Mouse (Mus musculus): Measurements from ENCODE around the gene Myo1a. TPM values are rescaled to one million over a fixed set of nuclear protein-coding genes. Genes with fewer than 3 reads are reported as not detected.

Gene Myo1a
- total RNA-seq, 2 experiments from 2014 or later = 1.2 to 1.4 TPM

DNA sequence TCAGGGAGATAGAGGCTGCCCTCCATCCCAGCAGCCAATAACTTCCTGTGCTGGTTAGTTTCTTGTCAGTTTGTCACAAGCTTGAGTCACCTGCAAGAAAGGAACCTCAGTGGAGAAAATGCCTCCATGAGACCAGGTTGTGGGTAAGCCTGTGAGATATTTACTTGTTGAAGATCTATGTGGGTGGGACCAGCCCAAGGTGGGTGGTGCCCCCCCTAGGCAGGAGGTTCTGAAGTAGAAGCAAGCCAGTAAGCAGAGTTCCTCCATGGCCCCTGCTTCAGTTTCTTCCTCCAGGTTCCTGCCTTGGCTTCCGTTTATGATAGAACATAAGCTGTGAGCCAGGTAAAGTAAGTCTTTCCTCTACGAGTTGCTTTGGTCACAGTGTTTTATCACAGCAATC is 31.3 kb downstream of the Myo1a start:
- H3K4me3 ChIP-seq = no peak overlapping the region
- no peak for TF ChIP-seq CTCF (IDR thresholded peaks at IDR 0.05)
- intact Hi-C loops (cut with DNase I) = loop anchor here (2.0 kb wide), 1 partner anchor 57 kb away; no protein-coding TSS in a partner anchor

DNA sequence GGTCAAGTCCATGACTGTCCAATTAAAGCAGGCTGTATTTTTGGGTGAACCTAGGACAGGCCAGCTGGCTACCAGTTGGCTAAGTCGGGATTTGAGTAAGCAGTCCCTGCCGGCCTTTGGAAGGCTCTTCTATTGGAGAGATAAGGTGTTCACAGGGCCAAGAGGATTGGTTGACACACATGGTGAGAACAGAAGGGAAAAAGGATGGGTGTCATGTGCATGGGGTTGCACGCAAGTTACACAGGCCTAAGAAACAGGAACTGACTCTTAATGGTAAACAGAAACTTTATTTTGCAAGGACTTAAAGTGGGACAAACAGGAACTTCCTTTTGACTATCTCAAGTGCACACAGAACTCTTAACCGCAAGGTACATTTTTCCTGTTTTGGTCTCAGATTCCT is 31.9 kb downstream of the Myo1a start:
- H3K4me3 ChIP-seq = no peak overlapping the region
- intact Hi-C loops (cut with DNase I) = loop anchor here (2.0 kb wide), 1 partner anchor 58 kb away; no protein-coding TSS in a partner anchor
- no peak for DNase-seq (ENCODE audit: extremely low spot score in 1 of 2, low spot score in 2 of 2)
- no peak overlapping the region for H3K27ac ChIP-seq
- TF ChIP-seq CTCF (IDR thresholded peaks at IDR 0.05) = no peak

More for the DNA sequence above, 31.3 kb downstream of the Myo1a start:
- no peak overlapping the region for H3K27ac ChIP-seq
- DNase-seq (ENCODE audit: extremely low spot score in 1 of 2, low spot score in 2 of 2) = no peak

DNA sequence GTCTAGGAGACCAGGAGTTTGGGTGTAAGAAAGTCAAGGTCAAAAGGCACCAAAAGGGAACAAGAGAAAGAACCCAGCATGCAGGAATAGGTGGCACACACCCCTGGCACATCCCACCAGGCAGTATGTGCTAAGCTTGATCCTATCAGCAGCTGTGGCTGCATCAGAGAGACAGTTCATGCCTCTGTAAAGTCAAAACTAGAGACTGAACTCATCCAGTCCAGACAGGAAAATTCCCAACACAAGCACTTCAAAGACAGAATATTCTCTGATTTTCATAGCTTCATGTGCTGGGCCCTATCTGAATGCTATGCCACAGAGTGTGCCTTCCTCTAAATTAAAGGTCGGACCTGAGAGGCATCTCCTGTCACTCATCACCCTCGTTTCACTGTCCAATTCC is 32.6 kb downstream of the Myo1a start:
- intact Hi-C loops (cut with DNase I) = loop anchor here (2.0 kb wide), 1 partner anchor 59 kb away; no protein-coding TSS in a partner anchor
- H3K27ac ChIP-seq = no peak overlapping the region
- no peak overlapping the region for H3K4me3 ChIP-seq
- TF ChIP-seq CTCF (IDR thresholded peaks at IDR 0.05) = no peak
- no peak for DNase-seq (ENCODE audit: extremely low spot score in 1 of 2, low spot score in 2 of 2)

DNA sequence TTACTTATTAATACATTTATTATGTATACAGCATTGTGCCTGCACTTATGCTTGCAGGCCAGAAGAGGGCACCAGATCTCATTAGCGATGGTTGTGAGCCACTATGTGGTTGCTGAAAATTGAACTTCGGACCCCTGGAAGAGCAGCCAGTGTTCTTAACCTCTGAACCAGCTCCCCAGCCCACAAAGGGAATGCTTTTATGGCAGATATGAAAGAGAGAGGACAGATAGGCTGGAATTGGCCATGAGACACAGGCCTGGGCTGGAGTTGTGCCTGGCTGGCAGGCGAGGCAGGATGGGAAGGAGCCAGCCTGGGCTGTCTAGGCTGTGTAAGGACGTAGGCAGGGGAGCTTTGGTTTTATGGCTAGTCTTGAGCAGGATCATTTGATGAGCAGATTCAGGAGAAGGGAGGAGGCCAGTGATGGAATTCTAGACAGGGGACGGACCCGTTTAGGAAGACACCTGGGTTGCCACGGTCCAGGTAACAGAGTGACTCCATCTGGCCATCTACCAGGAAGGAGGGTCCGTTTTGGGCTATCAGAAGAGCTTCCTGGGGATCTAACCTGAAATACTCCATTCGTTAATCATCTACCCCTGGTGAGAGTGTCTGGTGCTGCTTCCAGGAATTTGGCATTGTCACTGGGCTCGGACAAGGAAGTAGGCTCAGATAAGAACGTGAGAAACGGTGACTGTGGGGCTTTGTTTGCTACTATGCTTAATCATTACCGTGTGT is 33.3 kb downstream of the Myo1a start:
- intact Hi-C loops (cut with DNase I) = loop anchor here (1.0 to 2.0 kb wide), 2 partner anchors 98 to 198 kb away; no protein-coding TSS in a partner anchor
- H3K4me3 ChIP-seq = no peak overlapping the region
- TF ChIP-seq CTCF (IDR thresholded peaks at IDR 0.05) = peak; percentile 68

DNA sequence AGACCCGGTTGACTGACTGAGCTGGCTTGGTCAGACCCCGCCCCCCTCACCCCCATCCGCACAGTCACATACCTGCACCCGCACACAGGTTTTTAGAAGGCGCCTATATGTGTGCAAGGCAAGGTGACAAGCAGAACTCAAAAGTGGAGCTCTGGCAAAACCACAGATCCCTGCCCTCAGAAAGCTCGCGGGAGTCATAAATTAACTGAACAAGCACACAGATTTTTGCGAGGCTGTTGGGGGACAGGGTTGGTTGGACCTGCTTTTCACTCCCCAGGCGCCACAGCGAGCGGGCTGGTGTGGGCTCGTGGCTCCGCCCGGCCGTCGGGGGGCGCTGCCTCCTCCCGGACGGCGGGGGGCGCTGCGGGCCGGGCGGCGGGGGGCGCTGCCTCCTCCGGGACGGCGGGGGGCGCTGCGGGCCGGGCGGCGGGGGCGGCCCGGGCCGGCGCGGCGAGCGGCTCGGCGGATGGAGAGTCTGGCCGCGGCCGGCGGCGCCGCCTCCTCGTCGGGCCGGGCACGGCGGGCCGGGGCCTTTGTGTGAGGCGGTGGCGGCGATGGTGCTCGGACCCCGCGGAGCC is 34.2 kb downstream of the Myo1a start, which contains the start of gene Zbtb39:
Gene Zbtb39, plus strand, starts transcription at position 456 of the 578 bp plus-strand sequence.
- Histone ChIP-seq H3K27ac (peak within 1 kb of the TSS; percentile 47; the same call in 1 of the 2 replicates), H3K4me3 (peak within 1 kb of the TSS; percentile 72)
- DNase-seq (ENCODE audit: extremely low spot score in 1 of 2, low spot score in 2 of 2) = peak; percentile 71 to 76
- peak; percentile 62 for TF ChIP-seq CTCF (IDR thresholded peaks at IDR 0.05)
- intact Hi-C loops (cut with DNase I) = loop anchor here (2.0 kb wide), 1 partner anchor 98 kb away; no protein-coding TSS in a partner anchor

More for the DNA sequence above, 33.3 kb downstream of the Myo1a start:
- DNase-seq (ENCODE audit: extremely low spot score in 1 of 2, low spot score in 2 of 2) = no peak
- H3K27ac ChIP-seq = no peak overlapping the region

DNA sequence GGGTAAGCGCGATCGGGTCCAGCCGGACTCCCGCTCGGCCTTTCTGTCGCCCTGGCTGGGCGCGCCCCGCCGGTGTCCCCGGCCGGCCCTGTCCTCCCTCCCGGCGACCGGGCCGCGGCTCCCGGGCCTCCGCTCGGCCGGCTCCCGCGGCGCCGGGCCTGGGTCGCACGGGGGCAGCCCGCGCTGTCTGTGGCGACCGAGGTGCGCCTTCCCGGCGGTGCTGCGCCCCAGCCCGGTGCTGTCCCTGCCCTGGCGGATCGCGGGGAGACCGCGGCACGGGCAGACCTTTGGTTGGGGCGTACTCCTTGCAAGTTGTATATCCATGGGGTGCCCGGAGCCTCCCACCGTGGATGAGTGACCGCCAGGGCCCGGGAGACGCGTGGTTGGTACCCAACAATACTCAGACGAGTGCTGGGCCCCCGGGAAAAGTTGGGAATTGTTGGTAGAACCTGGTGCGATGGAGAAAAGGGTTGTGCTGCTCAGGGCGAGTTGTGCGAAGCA is 34.7 kb downstream of the Myo1a start:
- peak overlapping the region; percentile 47; the same call in 1 of the 2 replicates for H3K27ac ChIP-seq
- intact Hi-C loops (cut with DNase I) = loop anchor here (2.0 kb wide), 1 partner anchor 99 kb away; no protein-coding TSS in a partner anchor
- peak in 1 of 2 experiments; percentile 42 for DNase-seq (ENCODE audit: extremely low spot score in 1 of 2, low spot score in 2 of 2)

DNA sequence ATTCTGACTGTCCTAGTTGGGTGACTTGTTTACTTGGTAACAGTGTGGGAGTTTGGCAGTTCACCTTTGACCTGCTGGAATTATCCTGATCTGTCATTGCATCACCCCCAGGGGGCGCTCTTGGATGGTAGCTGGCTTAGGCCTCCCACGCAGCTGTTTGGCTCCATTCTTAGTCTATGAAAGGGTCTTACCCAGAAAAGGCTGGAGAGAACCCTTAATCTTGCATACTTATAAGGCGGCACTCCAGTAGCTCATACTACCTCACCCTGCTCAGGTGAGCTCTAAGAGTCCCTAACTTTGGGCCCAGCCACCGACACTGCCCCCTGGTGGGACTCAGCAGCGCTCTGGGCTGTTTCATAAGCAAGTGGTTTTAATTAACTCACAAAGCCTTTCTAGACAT is 39.7 kb downstream of the Myo1a start:
- peak; percentile 61 for TF ChIP-seq CTCF (IDR thresholded peaks at IDR 0.05)
- no peak for DNase-seq (ENCODE audit: extremely low spot score in 1 of 2, low spot score in 2 of 2)
- intact Hi-C loops (cut with DNase I) = no loop called here
- no peak overlapping the region for H3K27ac ChIP-seq
- H3K4me3 ChIP-seq = no peak overlapping the region

More for the DNA sequence above, 34.7 kb downstream of the Myo1a start:
- no peak; the same call in none of the 2 replicates for TF ChIP-seq CTCF (IDR thresholded peaks at IDR 0.05)
- H3K4me3 ChIP-seq = peak overlapping the region; percentile 72

DNA sequence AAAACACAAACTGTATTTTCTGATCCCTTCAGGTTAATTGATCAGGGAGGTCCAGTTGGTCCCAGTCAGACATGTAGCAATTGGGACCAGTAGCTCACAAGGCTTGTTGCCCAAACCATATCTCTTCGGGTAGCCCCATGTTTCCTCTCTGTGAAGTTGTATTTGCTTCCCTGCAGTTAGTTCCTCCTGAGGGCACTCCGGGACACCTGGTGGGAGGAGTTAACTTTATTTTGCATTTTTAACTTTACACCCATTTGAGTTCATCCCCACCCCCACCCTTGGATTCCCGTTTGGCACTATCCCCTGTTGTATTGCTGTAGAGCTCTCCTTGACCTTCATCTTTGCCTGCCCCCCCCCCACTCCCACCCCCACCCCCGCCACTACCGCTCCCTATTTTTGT is 40.9 kb downstream of the Myo1a start:
- intact Hi-C loops (cut with DNase I) = no loop called here
- no peak for TF ChIP-seq CTCF (IDR thresholded peaks at IDR 0.05)
- DNase-seq (ENCODE audit: extremely low spot score in 1 of 2, low spot score in 2 of 2) = no peak
- H3K27ac ChIP-seq = no peak overlapping the region
- no peak overlapping the region for H3K4me3 ChIP-seq

DNA sequence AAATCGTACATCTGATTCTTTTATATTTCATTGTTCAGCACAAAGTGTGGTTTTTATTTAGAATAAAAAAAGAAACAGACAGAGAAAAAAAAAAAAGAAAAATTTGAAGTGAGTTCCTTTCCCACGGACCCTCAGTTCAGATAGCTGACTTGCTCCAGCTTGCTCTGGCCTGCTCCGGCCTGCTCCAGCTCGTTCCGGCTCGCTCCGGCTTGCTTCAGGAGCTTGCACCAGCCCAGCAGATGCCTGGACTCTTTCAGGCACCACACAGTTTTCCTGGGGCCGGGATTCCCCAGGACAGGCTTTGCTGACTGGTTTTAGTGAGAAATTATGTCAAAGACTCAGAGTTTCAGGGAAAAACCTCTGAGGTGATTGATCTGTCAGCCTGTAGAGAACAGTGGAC is 42.3 kb downstream of the Myo1a start:
- intact Hi-C loops (cut with DNase I) = no loop called here
- Histone ChIP-seq H3K4me3 (no peak overlapping the region), H3K27ac (no peak overlapping the region)
- no peak for DNase-seq (ENCODE audit: extremely low spot score in 1 of 2, low spot score in 2 of 2)
- TF ChIP-seq CTCF (IDR thresholded peaks at IDR 0.05) = no peak

DNA sequence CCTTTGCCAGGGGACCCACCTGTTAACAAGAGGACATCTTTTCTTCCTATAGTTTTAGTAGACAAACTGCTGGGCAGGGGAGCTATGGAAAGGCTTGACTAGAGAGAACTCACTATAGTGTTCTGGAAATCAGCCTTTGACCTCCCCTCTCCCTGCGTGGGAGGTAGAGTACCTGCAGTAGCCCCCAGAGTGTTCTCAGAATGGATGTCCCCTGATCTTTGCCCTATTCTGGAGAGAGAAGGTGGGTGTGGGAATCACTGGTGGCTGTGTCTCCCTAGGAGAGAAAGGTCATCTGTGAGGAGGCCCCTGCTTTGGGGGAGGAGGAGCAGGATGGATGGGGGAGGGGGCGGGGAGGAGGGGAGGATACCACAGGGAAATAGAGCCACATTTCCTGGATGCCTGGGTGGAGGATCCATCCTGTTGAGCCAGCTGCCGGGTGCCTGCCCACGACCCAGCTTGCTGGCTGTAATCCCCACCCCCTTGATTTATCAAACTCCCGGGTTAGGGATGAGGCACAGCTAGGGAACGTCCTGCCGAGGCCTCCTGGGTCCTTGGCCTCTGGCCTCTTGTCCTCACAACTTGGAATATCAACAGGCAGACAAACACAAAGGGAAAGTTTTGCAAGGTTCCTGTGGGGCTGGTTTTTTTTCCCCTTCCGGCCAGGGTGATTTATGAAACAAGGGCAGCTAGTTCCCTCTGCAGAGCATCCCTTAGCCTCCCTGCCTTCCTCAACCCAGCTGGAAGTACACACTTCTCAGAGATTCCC is 44.1 kb downstream of the Myo1a start:
- no peak for DNase-seq (ENCODE audit: extremely low spot score in 1 of 2, low spot score in 2 of 2)
- Histone ChIP-seq H3K4me3 (no peak overlapping the region), H3K27ac (no peak overlapping the region)

DNA sequence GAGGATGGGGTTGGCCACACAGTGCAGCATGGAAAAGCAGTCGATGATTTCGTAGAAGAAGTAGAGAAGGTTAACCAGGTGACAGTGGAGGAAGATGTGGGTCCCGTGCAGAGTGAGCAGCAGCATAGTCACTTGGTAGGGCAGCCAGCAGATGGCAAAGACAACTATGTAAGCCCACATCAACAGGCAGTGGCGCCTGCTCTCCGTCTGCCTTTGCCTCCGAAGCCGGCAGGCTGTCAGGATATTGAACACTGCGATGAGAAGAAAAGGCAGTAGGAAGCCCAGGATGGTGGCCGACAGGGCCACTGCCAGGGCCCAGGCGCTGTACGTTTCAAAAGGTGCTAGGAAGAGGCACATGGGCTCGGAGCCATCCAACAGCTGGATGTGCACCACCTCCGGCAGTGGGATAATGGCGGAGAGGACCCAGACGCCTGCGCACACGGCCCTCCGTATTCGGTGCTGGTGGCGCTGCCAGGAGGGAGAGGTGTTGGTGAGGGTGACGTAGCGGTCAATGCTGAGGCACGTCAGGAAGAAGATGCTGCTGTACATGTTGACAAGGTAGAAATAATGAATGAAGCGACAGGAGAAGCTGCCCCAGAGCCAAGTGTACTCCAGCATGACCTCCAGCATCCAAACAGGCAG is 45.3 kb downstream of the Myo1a start:
- intact Hi-C loops (cut with DNase I) = no loop called here
- DNase-seq (ENCODE audit: extremely low spot score in 1 of 2, low spot score in 2 of 2) = no peak
- no peak for TF ChIP-seq CTCF (IDR thresholded peaks at IDR 0.05)

More for the DNA sequence above, 44.1 kb downstream of the Myo1a start:
- intact Hi-C loops (cut with DNase I) = no loop called here
- TF ChIP-seq CTCF (IDR thresholded peaks at IDR 0.05) = no peak

More for the DNA sequence above, 45.3 kb downstream of the Myo1a start:
- Histone ChIP-seq H3K27ac (no peak overlapping the region), H3K4me3 (peak overlapping the region; percentile 39)
